Mouse (Mus musculus) central nervous system, embryonic 11.5 days (tissue): ENCODE measurements around the gene Tpbpa. TPM values are rescaled to one million over a fixed set of nuclear protein-coding genes. Genes with fewer than 3 reads are reported as not detected.

ENCODE experiments used
- polyA plus RNA-seq: library from polyadenylated mRNA; depleted of rRNA; stranded (reverse); fragments of >200 nt; gene quantifications from 2 replicates; pipeline ENCODE4 v1.2.3, GENCODE M21; 2012; rRNA removed

Tpbpa gene
- 0.17 and 1.4 TPM in 2 replicates for polyA plus RNA-seq

GRCm38 (mm10) chr13:60941884-60942283 lies at the start of gene Tpbpa:
Gene Tpbpa (minus strand): TSS chr13:60941984.

GRCm38 (mm10) chr13:60936500-60936901 lies 5.3 kb downstream of the Tpbpa start, which contains the start of the genes Gm49391 and Ctla2a:
Gene Gm49391 (minus strand): TSS chr13:60936571.
Gene Ctla2a (minus strand): TSS chr13:60936625.

GRCm38 (mm10) chr13:60935490-60935889 lies 6.3 kb downstream of the Tpbpa start, which contains the start of gene Gm49393:
Gene Gm49393 (minus strand): TSS chr13:60935590.

DNA sequence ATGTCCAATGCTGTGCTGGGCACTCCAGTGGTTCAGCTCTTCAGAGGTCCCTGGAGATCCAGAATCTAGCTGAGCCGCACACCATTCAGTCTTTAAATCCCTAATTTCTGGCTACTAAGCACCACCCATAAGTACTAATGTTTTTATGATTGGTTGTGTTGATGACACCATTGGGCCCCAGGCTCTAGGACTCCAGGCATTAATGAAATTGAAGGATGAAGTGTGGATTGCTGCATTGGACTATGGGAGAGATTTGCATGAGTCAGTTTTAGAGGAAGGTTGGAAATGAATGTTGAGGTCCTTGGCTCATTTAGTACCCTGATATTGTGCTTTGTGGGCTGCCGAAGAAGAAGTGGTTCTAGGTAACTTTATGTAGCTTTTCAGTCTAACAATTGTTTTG lies 37.0 kb downstream of the Tpbpa start, which contains the start of gene Tpbpb:
Tpbpb (minus strand) TSS at position 101 of the 400 bp plus-strand sequence.

DNA sequence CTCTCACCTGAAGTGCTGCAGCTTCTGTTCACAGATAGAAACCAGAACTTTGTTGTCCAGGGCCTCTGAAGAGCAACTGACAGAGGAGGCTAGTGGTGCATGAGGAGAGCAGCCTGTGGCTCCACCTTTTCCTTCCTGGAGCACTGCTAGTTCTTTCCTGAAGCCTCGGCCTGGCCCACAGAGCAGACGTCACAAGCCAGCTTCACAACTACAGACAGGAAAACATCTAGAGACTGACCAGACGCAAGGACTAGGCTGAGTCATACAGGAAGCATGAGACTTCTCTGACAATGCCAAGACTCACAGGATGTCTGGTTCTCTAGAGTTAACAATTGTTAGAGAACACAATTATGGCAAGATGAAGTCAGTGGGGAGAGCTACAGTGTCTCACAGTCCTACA lies 44.5 kb downstream of the Tpbpa start, which contains the start of gene Ctla2b:
Ctla2b (minus strand) TSS at position 120 of the 400 bp plus-strand sequence.

GRCm38 (mm10) chr13:60896794-60897193 lies 45.0 kb downstream of the Tpbpa start, which contains the start of gene Gm49392:
Gene Gm49392 (minus strand): TSS chr13:60896894.

Other genes starting within 250 kb of the Tpbpa start
- gene BC051665, start 155.6 kb downstream of the Tpbpa start, polyA plus RNA-seq = not detected in 2 replicates
- not detected in 2 replicates for gene Ctsll3, start 139.1 kb downstream of the Tpbpa start, polyA plus RNA-seq
- 0.15 TPM in 1 of 2 replicates, not detected in the other for gene 4930486L24Rik, start 77.5 kb downstream of the Tpbpa start, polyA plus RNA-seq
- 0.16 TPM in 1 of 2 replicates, not detected in the other for gene Gm49392, start 45.1 kb downstream of the Tpbpa start, polyA plus RNA-seq
- gene Ctla2b, start 44.5 kb downstream of the Tpbpa start, polyA plus RNA-seq = 3.3 and 4.1 TPM in 2 replicates
- gene Tpbpb, start 37.1 kb downstream of the Tpbpa start, polyA plus RNA-seq = 1.0 TPM in 1 of 2 replicates, not detected in the other
- gene Gm49393, start 6.4 kb downstream of the Tpbpa start, polyA plus RNA-seq = not detected in 2 replicates
- gene Gm49391, start 5.4 kb downstream of the Tpbpa start, polyA plus RNA-seq = 2.3 and 3.2 TPM in 2 replicates
- 15.8 and 17.6 TPM in 2 replicates for gene Ctla2a, start 5.4 kb downstream of the Tpbpa start, polyA plus RNA-seq
- 0.09 TPM in 1 of 2 replicates, not detected in the other for gene Ctsj, start 64.0 kb upstream of the Tpbpa start, polyA plus RNA-seq
- 0.06 TPM in 1 of 2 replicates, not detected in the other for gene Ctsq, start 98.6 kb upstream of the Tpbpa start, polyA plus RNA-seq
- not detected in 2 replicates for gene Ctsr, start 222.3 kb upstream of the Tpbpa start, polyA plus RNA-seq